In the genomic region with DNA sequence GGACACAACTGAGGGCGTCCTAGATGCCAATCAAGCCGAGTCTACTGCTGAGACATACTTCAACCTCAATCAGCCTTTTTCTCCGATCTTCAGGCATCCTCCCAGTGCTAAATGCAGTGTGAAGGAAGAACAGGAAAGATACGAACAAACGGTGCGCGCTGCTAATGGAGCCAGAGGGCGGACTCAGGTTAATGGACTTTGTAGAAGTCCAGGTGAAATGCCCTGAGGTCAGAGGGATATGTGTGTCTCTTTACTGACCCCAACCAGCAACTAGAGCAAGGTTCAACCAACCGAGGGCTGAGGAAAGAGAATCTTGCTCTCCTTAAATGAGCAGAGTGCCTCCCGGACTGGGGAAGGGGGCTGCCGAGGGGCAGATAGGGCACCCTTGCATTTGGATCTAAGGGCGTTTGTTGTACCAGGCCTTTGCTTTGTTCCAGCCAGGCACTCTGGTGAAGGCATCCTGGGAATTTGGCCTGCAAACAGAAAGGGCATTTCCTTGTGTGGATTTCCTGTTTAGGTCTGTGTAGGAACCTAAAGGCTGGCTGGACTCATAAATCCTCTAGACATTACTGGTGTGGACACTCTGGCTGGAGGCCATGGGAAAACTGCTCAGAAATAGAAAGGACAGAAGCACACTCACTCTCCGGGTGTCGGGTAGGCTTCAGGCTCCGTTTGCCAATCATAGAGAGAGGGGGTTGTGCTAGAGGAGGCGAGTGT, we compare ENCODE assay signal across 9 mouse cellular contexts.
DNase-seq lines count a peak whose midpoint lies in the region; ATAC-seq and TF ChIP-seq lines count a peak whose summit lies in the region.
"Had no signal": no experiment of that assay in that cellular context is flagged by ENCODE, and none has a peak within 500 bp of the region (broad histone marks: within the 10 kb centered on the region; RNA-seq: fewer than 3 reads in every experiment).

No protein-coding gene starts in this region.

- H3K4me1 ChIP-seq in forebrain, embryonic 13.5 days: no peaks in the 10 kb centered on the region
- no peaks in the 10 kb centered on the region for H3K4me1 ChIP-seq in forebrain, postnatal 0 days (ENCODE audit: insufficient read depth)
- no peaks in the 10 kb centered on the region for H3K4me1 ChIP-seq in embryonic facial prominence, embryonic 14.5 days (ENCODE audit: control insufficient read depth, insufficient read depth, low read length)
- H3K4me1 ChIP-seq in kidney, embryonic 14.5 days (ENCODE audit: control insufficient read depth, insufficient read depth, low read length): peaks cover 9% of the 10 kb centered on the region; the same call in 1 of the 2 replicates

- H3K9ac ChIP-seq in forebrain, embryonic 13.5 days: no peak overlapping the region
- H3K9ac ChIP-seq in forebrain, postnatal 0 days: no peak overlapping the region
- no peak overlapping the region for H3K9ac ChIP-seq in embryonic facial prominence, embryonic 14.5 days (ENCODE audit: low read depth, low read length)
- no peak overlapping the region; the same call in 1 of the 2 replicates for H3K9ac ChIP-seq in kidney, embryonic 14.5 days (ENCODE audit: low read depth, low read length)

- peak overlapping the region; percentile 48 for H3K27ac ChIP-seq in forebrain, embryonic 13.5 days
- H3K27ac ChIP-seq in forebrain, postnatal 0 days (ENCODE audit: low read depth, low read length): no peak overlapping the region; the same call in 1 of the 2 replicates
- peak overlapping the region; percentile 63 for H3K27ac ChIP-seq in embryonic facial prominence, embryonic 14.5 days (replicated peaks; ENCODE audit: low read depth, low read length)
- H3K27ac ChIP-seq in kidney, embryonic 14.5 days (ENCODE audit: low read depth, low read length): peak overlapping the region; percentile 57
- H3K27ac ChIP-seq: macrophage had no signal

- no peak overlapping the region for H3K4me2 ChIP-seq in forebrain, embryonic 13.5 days
- no peak overlapping the region for H3K4me2 ChIP-seq in forebrain, postnatal 0 days (ENCODE audit: low read depth)
- no peak overlapping the region for H3K4me2 ChIP-seq in embryonic facial prominence, embryonic 14.5 days (ENCODE audit: low read depth, low read length)
- peak overlapping the region; percentile 10; the same call in 1 of the 2 replicates for H3K4me2 ChIP-seq in kidney, embryonic 14.5 days (replicated peaks; ENCODE audit: low read depth, low read length)

- H3K36me3 ChIP-seq in forebrain, embryonic 13.5 days (ENCODE audit: poor library complexity, severe bottlenecking): no peaks in the 10 kb centered on the region
- no peaks in the 10 kb centered on the region for H3K36me3 ChIP-seq in forebrain, postnatal 0 days (ENCODE audit: insufficient read depth)
- H3K36me3 ChIP-seq in embryonic facial prominence, embryonic 14.5 days (ENCODE audit: control insufficient read depth, insufficient read depth, low read length): no peaks in the 10 kb centered on the region
- no peaks in the 10 kb centered on the region for H3K36me3 ChIP-seq in kidney, embryonic 14.5 days (ENCODE audit: control insufficient read depth, insufficient read depth, low read length)

- no peaks in the 10 kb centered on the region for H3K9me3 ChIP-seq in forebrain, embryonic 13.5 days (replicated peaks)
- H3K9me3 ChIP-seq in forebrain, postnatal 0 days (ENCODE audit: low read length): no peaks in the 10 kb centered on the region
- no peaks in the 10 kb centered on the region for H3K9me3 ChIP-seq in embryonic facial prominence, embryonic 14.5 days (ENCODE audit: control insufficient read depth, low read length)
- H3K9me3 ChIP-seq in kidney, embryonic 14.5 days (ENCODE audit: control insufficient read depth, low read length): no peaks in the 10 kb centered on the region

- WGBS in forebrain, embryonic 13.5 days: 88% methylated on average over 16 of the region's 16 CpGs
- WGBS in forebrain, postnatal 0 days: 83% methylated on average over 16 of the region's 16 CpGs
- 51% methylated on average over 16 of the region's 16 CpGs for WGBS in embryonic facial prominence, embryonic 14.5 days
- WGBS in kidney, embryonic 14.5 days: 38% methylated on average over 16 of the region's 16 CpGs

- no peaks in the 10 kb centered on the region for H3K27me3 ChIP-seq in forebrain, embryonic 13.5 days
- no peaks in the 10 kb centered on the region for H3K27me3 ChIP-seq in forebrain, postnatal 0 days (ENCODE audit: insufficient read depth, low read length)
- H3K27me3 ChIP-seq in embryonic facial prominence, embryonic 14.5 days (replicated peaks; ENCODE audit: control insufficient read depth, insufficient read depth, low read length): no peaks in the 10 kb centered on the region
- no peaks in the 10 kb centered on the region for H3K27me3 ChIP-seq in kidney, embryonic 14.5 days (ENCODE audit: control insufficient read depth, insufficient read depth, low read length)

- no peak for TF ChIP-seq CTCF in forebrain, postnatal 0 days (IDR thresholded peaks at IDR 0.05; ENCODE audit: low read depth)

- no peak overlapping the region for H3K4me3 ChIP-seq in forebrain, embryonic 13.5 days
- no peak overlapping the region for H3K4me3 ChIP-seq in forebrain, postnatal 0 days (ENCODE audit: low read depth, low read length)
- no peak overlapping the region for H3K4me3 ChIP-seq in embryonic facial prominence, embryonic 14.5 days (ENCODE audit: low read depth, low read length)
- no peak overlapping the region for H3K4me3 ChIP-seq in kidney, embryonic 14.5 days (ENCODE audit: low read length)

- no peak for DNase-seq in forebrain, postnatal 0 days
- peak; percentile 36 for DNase-seq in embryonic facial prominence, embryonic 14.5 days (ENCODE audit: low spot score)
- DNase-seq in lung, postnatal 10 days: peak; percentile 85
- DNase-seq in spleen, adult 12 weeks (ENCODE audit: low spot score): no peak
- no peak for DNase-seq in layer of hippocampus, postnatal 10 days (ENCODE audit: low spot score in 2 of 2)
- DNase-seq in layer of hippocampus, adult 11-12 months (ENCODE audit: low spot score): no peak

- ATAC-seq in forebrain, embryonic 13.5 days: no peak
- ATAC-seq in forebrain, postnatal 0 days: no peak
- no peak for ATAC-seq in embryonic facial prominence, embryonic 14.5 days (ENCODE audit: low read depth)
- ATAC-seq in kidney, embryonic 14.5 days (ENCODE audit: low FRiP score, low TSS enrichment): peak; percentile 78

Comparison
In these comparisons a context has a peak if more than half of its experiments do, and no peak if none do; other contexts are left out.
1. DNase-seq: peak in embryonic facial prominence, embryonic 14.5 days (single experiment) and lung, postnatal 10 days (single experiment); none in forebrain, postnatal 0 days (single experiment), spleen, adult 12 weeks (single experiment), layer of hippocampus, postnatal 10 days (0 of 2) and layer of hippocampus, adult 11-12 months (single experiment).